Mouse (Mus musculus): ENCODE data around the gene Btbd9. TPM values are rescaled to one million over a fixed set of nuclear protein-coding genes. Genes with fewer than 3 reads are reported as not detected.

Btbd9 gene
- polyA plus RNA-seq, 1 experiment, result 21.7 TPM

DNA sequence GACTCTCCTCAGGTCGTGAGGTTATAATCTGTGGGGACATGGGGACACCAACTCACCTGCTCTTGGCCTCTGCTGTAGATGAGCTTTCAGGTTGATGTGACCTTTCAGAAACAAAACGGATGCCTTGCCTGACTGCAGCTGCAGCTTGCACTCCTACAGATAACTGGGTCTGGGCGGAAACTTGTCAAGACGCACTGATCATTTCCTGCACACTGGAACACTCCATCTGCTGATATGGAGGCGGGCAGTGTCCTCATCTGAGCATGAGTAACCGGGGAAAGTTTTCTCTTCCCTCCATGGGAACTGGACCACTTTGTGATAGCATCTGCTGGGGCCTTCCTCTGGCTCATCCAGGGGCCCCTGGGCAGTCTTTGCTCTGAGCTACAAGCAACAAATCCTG, 361.9 kb downstream of the Btbd9 start:
- no peaks in the 10 kb centered on the region for H3K4me1 ChIP-seq (ENCODE audit: control insufficient read depth, insufficient read depth, insufficient read length)
- no peak for DNase-seq (ENCODE audit: low read depth in 1 of 2, low spot score in 2 of 2)
- H3K36me3 ChIP-seq (ENCODE audit: control insufficient read depth, insufficient read depth, low read length), result peaks cover 9% of the 10 kb centered on the region
- H3K4me3 ChIP-seq (ENCODE audit: extremely low read depth, insufficient read depth, insufficient read length), result no peak overlapping the region
- WGBS, result 76% methylated on average over 6 of the region's 6 CpGs
- H3K27ac ChIP-seq (ENCODE audit: insufficient read depth, low read length), result no peak overlapping the region
- H3K27me3 ChIP-seq (ENCODE audit: control insufficient read depth, insufficient read depth, low read length), result no peaks in the 10 kb centered on the region
- TF ChIP-seq CTCF (IDR thresholded peaks at IDR 0.05; ENCODE audit: extremely low read depth, insufficient read depth, insufficient read length, insufficient replicate concordance) (no peak), POLR2A (IDR thresholded peaks at IDR 0.05; ENCODE audit: low read depth, low read length) (no peak)

- H3K4me1 ChIP-seq (ENCODE audit: control insufficient read depth, insufficient read depth, insufficient read length), result no peaks in the 10 kb centered on the region
- no peak overlapping the region for H3K4me3 ChIP-seq (ENCODE audit: extremely low read depth, insufficient read depth, insufficient read length)
- WGBS, result 84% methylated on average over 5 of the region's 5 CpGs
- DNase-seq (ENCODE audit: low read depth in 1 of 2, low spot score in 2 of 2), result no peak
- no peak overlapping the region for H3K27ac ChIP-seq (ENCODE audit: insufficient read depth, low read length)
- no peaks in the 10 kb centered on the region for H3K27me3 ChIP-seq (ENCODE audit: control insufficient read depth, insufficient read depth, low read length)
- TF ChIP-seq CTCF (IDR thresholded peaks at IDR 0.05; ENCODE audit: extremely low read depth, insufficient read depth, insufficient read length, insufficient replicate concordance), result no peak
- TF ChIP-seq POLR2A (IDR thresholded peaks at IDR 0.05; ENCODE audit: low read depth, low read length), result no peak
- peaks cover 14% of the 10 kb centered on the region for H3K36me3 ChIP-seq (ENCODE audit: control insufficient read depth, insufficient read depth, low read length)
Measured at GRCm38 (mm10) chr17:30213371-30213770, 362.9 kb downstream of the Btbd9 start.

GRCm38 (mm10) chr17:30212647-30213046, 363.6 kb downstream of the Btbd9 start:
- no peaks in the 10 kb centered on the region for H3K27me3 ChIP-seq (ENCODE audit: control insufficient read depth, insufficient read depth, low read length)
- peaks cover 15% of the 10 kb centered on the region for H3K36me3 ChIP-seq (ENCODE audit: control insufficient read depth, insufficient read depth, low read length)
- no peak overlapping the region for H3K4me3 ChIP-seq (ENCODE audit: extremely low read depth, insufficient read depth, insufficient read length)
- no peak for TF ChIP-seq POLR2A (IDR thresholded peaks at IDR 0.05; ENCODE audit: low read depth, low read length)
- no peak for TF ChIP-seq CTCF (IDR thresholded peaks at IDR 0.05; ENCODE audit: extremely low read depth, insufficient read depth, insufficient read length, insufficient replicate concordance)
- no peak overlapping the region for H3K27ac ChIP-seq (ENCODE audit: insufficient read depth, low read length)
- no peak for DNase-seq (ENCODE audit: low read depth in 1 of 2, low spot score in 2 of 2)
- 86% methylated on average over 12 of the region's 12 CpGs for WGBS
- no peaks in the 10 kb centered on the region for H3K4me1 ChIP-seq (ENCODE audit: control insufficient read depth, insufficient read depth, insufficient read length)

- H3K36me3 ChIP-seq (ENCODE audit: control insufficient read depth, insufficient read depth, low read length), result peaks cover 15% of the 10 kb centered on the region
- no peak for DNase-seq (ENCODE audit: low read depth in 1 of 2, low spot score in 2 of 2)
- 97% methylated on average over 6 of the region's 6 CpGs for WGBS
- H3K4me3 ChIP-seq (ENCODE audit: extremely low read depth, insufficient read depth, insufficient read length), result no peak overlapping the region
- no peaks in the 10 kb centered on the region for H3K27me3 ChIP-seq (ENCODE audit: control insufficient read depth, insufficient read depth, low read length)
- TF ChIP-seq POLR2A (IDR thresholded peaks at IDR 0.05; ENCODE audit: low read depth, low read length), result no peak
- no peak for TF ChIP-seq CTCF (IDR thresholded peaks at IDR 0.05; ENCODE audit: extremely low read depth, insufficient read depth, insufficient read length, insufficient replicate concordance)
- no peak overlapping the region for H3K27ac ChIP-seq (ENCODE audit: insufficient read depth, low read length)
- H3K4me1 ChIP-seq (ENCODE audit: control insufficient read depth, insufficient read depth, insufficient read length), result no peaks in the 10 kb centered on the region
Measured at GRCm38 (mm10) chr17:30210936-30211335, 365.4 kb downstream of the Btbd9 start.

DNA sequence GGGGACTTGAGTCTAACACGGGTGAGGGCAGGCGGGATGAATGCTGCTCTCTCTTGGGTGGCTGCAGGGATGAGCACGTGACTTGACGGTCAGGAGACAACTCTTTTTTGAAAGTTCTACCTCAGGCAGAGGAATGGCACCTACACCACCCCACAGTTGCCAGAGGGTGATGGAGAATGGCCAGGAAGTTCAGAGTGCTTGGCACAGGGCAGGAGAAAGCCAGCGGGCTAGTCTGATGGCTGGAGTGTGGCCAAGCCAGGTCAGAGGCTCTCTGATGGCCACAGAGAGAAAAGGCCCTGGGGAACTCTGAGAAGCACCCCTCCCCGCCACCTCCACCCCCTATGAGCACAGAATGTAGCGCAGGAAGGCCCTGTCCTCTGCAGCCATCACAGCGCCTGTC, 366.0 kb downstream of the Btbd9 start:
- WGBS, result 95% methylated on average over 8 of the region's 8 CpGs
- TF ChIP-seq POLR2A (IDR thresholded peaks at IDR 0.05; ENCODE audit: low read depth, low read length) (no peak), CTCF (IDR thresholded peaks at IDR 0.05; ENCODE audit: extremely low read depth, insufficient read depth, insufficient read length, insufficient replicate concordance) (no peak)
- H3K27me3 ChIP-seq (ENCODE audit: control insufficient read depth, insufficient read depth, low read length), result no peaks in the 10 kb centered on the region
- no peaks in the 10 kb centered on the region for H3K4me1 ChIP-seq (ENCODE audit: control insufficient read depth, insufficient read depth, insufficient read length)
- H3K4me3 ChIP-seq (ENCODE audit: extremely low read depth, insufficient read depth, insufficient read length), result no peak overlapping the region
- DNase-seq (ENCODE audit: low read depth in 1 of 2, low spot score in 2 of 2), result no peak
- H3K36me3 ChIP-seq (ENCODE audit: control insufficient read depth, insufficient read depth, low read length), result peaks cover 16% of the 10 kb centered on the region
- H3K27ac ChIP-seq (ENCODE audit: insufficient read depth, low read length), result no peak overlapping the region

DNA sequence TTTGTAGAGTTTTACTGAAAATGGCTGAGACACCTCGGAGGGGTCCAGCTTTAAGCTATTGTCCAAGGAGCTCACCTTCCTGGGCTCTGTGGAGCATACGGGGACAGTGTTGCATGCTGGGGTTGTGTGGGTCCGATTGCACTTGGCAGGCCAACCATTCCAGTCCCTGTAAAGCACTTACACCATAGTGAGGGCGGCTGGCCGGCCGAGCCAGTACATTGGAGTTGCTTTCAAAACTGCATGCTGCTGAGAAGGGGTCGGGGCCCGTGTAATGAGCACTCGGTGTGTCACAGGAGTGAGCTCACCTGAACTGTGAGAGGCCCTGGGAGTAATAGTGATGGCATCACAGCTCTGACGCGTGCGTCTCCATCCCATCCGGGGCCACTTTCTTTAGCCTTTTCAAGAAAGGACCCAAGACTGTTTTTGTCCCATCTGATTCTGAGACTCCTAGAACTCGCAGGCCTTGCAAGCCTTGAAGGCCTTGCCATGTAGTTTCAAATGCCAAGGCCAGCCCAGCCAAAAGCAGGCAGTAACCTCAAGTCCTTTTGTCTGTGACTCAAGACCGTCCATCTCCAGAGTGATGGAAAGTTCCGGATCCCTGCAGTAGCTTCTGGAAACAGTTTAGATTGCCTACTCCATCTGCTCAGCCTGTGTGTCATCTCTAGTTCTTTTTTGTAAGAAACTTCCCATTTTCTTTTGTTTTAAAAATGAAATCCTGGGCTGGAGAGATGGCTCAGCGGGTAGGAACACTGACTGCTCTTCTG, 371.0 kb downstream of the Btbd9 start:
- Histone ChIP-seq H3K4me3 (ENCODE audit: extremely low read depth, insufficient read depth, insufficient read length) (no peak overlapping the region), H3K27ac (ENCODE audit: insufficient read depth, low read length) (no peak overlapping the region), H3K27me3 (ENCODE audit: control insufficient read depth, insufficient read depth, low read length) (no peaks in the 10 kb centered on the region), H3K4me1 (ENCODE audit: control insufficient read depth, insufficient read depth, insufficient read length) (no peaks in the 10 kb centered on the region; the same call in 1 of the 2 replicates), H3K36me3 (ENCODE audit: control insufficient read depth, insufficient read depth, low read length) (peaks cover 15% of the 10 kb centered on the region)
- TF ChIP-seq CTCF (IDR thresholded peaks at IDR 0.05; ENCODE audit: extremely low read depth, insufficient read depth, insufficient read length, insufficient replicate concordance) (no peak), POLR2A (IDR thresholded peaks at IDR 0.05; ENCODE audit: low read depth, low read length) (no peak)
- no peak for DNase-seq (ENCODE audit: low read depth in 1 of 2, low spot score in 2 of 2)
- 94% methylated on average over 17 of the region's 17 CpGs for WGBS

GRCm38 (mm10) chr17:30200283-30200682, 376.0 kb downstream of the Btbd9 start:
- DNase-seq (ENCODE audit: low read depth in 1 of 2, low spot score in 2 of 2), result no peak
- H3K27ac ChIP-seq (ENCODE audit: insufficient read depth, low read length), result no peak overlapping the region
- 89% methylated on average over 4 of the region's 4 CpGs for WGBS
- TF ChIP-seq CTCF (IDR thresholded peaks at IDR 0.05; ENCODE audit: extremely low read depth, insufficient read depth, insufficient read length, insufficient replicate concordance) (no peak), POLR2A (IDR thresholded peaks at IDR 0.05; ENCODE audit: low read depth, low read length) (no peak)
- no peaks in the 10 kb centered on the region for H3K27me3 ChIP-seq (ENCODE audit: control insufficient read depth, insufficient read depth, low read length)
- peaks cover 10% of the 10 kb centered on the region for H3K4me1 ChIP-seq (ENCODE audit: control insufficient read depth, insufficient read depth, insufficient read length)
- H3K4me3 ChIP-seq (ENCODE audit: extremely low read depth, insufficient read depth, insufficient read length), result no peak overlapping the region
- no peaks in the 10 kb centered on the region for H3K36me3 ChIP-seq (ENCODE audit: control insufficient read depth, insufficient read depth, low read length)
